Mouse (Mus musculus): ENCODE measurements around the gene Rabgap1.
A peak's percentile ranks its signal among the peaks of the same experiment; 100 is the strongest.
"Not testable (repeated sequence)": the region's sequence is repeated elsewhere in the genome, so short reads cannot be mapped to it uniquely, and the experiment has no call there.

Gene Rabgap1

DNA sequence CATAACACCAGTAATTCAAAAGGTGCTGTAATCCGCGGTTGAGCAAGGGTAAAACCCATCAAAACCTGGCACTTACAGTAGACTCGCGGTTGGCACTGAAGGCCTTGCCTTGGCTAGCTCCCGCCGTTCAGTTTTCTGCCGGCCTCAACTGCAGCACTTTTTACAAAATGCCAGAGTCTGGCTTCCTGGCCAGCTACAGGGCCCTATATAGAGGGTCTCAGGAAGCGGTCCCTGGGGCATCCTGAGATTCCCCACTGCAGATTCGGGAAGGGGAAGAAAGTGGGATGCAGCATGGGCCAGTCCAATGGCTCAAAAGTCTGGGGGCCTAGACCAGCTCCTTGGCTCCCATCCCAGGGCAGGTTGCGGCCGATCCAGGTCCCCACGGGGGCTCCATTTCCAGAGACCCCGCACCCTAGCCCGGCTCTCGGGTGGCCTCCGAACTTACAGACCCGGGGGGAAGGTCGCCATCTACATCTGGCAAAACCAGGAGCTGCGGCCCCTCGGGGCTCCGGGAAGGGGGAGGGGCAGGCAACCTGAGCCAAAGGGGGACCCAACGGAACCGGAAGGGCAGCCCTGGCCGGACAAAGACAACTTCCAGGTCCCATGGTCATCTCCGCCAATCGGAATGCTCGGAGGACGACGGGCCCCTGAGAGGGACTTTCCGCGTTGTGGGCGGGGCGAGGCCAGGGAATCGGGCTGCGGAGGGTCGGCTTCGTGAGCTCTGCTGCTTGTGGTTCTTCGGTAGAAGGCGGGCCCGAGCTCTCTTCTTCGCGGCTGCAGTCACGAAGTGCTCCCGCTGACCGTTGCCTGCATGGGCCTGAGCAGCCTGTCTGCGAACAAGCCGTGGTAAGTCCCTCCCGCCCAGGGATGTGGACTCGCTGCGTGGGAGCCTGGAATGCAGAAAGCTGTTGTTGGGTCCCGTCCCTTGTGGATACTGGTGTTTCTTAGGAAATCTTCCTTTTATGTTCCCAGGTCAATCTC, at the start of gene Rabgap1, which contains the start of the genes Zbtb26 and Zbtb6:
Rabgap1 (plus strand) TSS at position 669 of the 981 bp plus-strand sequence.
Zbtb26 (minus strand) TSS at position 525 of the 981 bp plus-strand sequence.
Zbtb6 (minus strand) TSS at position 561 of the 981 bp plus-strand sequence.
- peak; percentile 94 for DNase-seq

DNA sequence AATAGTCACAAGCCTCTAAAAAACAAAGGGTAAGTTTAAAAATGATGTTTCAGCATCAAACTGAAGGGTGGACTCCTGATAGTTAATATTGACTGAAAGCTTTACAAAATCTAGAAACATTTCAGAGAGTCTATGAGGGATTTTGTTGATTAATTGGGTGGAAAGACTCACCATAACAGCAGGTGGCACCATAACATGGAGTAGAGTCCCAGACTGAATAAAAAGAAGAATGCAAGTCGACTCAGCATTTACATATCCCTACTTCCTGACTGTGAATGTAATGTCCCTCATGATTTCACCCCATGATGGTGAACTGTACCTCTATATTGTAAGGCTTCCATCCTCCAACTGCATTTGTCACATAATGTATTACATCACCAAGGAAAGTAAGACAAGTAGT, 47.5 kb upstream of the Rabgap1 start:
- DNase-seq = no peak

DNA sequence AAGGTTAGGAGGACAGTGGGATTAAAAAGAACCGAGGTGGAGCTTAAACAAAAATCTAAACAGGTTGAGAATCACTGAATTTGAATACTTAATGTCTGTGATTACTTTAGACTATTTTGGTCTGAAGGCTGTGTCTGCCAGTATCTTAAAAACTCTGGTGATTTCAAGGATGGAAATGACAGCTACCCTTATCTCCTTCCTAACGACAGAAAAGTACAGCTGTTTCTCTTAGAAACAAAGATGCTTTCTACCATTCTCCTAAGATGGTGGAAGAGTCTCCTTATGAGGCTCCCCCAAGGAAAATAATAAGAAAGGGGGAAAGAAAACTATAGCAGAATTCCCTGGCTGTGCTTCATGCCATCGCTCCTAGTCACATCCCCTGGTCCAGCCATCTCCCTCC, 21.2 kb upstream of the Rabgap1 start:
- DNase-seq = no peak

DNA sequence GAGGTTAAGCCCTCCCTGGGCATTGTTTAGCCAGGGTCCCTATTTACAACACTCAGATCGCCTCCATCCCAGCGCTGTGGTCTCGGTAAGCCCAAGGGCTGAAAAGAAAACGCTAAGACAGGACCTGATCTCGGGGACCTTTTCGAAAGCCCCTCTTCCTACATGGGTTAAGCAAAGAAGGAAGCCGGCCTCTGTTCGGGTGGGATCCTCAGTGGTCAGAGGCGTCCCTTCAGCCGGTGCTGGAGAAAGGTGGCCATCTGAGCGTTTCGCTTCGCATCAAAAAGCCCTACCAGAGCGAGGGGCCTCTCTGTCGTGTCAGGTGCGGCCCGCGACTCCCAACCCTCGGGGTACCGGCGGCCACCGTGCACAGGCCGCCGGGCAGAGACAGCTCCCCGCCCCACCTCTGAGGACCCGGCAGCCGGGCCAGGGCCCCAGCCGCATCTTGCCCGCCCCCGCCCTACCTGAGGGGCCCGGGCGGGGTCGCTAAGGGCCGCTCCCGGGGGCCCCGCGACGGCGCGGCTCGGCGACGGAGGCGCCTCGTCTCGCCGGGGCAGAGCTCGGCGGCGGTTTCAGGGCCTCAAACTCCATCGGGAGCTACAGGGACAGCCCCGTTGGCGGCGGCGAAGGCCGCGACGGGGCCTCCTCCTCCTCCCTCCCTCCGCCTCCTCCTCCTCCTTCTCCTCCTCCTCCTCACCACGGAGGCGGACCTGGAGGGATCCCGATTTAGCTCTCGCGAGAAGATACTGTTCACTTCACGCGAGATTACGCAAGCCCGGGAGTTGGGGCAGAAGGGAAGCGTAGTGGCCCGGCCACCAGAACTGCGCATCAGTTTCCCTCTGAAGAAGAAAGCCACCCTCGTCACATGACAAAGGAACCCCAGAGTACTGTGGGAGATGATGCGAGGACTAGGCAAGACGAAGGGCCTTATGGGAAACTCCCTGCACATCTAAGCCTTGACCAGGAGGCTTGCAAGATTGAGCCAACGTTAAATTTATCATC, 20.5 kb upstream of the Rabgap1 start, which contains the start of gene Rc3h2:
Rc3h2 (minus strand) TSS at position 598 of the 999 bp plus-strand sequence.
- peak; percentile 96 for DNase-seq

DNA sequence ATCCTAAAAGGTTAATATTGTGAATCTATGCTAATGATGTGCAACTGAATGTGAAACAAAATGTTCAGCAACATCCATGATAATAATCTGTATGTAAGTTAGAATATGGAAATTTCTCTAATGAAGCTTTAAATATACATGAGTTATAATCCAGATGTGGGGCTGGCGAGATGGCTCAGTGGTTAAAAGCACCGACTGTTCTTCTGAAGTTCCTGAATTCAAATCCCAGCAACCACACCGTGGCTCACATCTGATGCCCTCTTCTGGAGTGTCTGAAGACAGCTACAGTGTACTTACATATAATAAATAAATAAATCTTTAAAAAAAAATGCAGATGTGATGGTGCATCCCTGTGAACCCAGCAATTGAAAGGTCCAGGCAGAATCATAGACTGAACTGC, 19.4 kb upstream of the Rabgap1 start:
- no peak for DNase-seq

DNA sequence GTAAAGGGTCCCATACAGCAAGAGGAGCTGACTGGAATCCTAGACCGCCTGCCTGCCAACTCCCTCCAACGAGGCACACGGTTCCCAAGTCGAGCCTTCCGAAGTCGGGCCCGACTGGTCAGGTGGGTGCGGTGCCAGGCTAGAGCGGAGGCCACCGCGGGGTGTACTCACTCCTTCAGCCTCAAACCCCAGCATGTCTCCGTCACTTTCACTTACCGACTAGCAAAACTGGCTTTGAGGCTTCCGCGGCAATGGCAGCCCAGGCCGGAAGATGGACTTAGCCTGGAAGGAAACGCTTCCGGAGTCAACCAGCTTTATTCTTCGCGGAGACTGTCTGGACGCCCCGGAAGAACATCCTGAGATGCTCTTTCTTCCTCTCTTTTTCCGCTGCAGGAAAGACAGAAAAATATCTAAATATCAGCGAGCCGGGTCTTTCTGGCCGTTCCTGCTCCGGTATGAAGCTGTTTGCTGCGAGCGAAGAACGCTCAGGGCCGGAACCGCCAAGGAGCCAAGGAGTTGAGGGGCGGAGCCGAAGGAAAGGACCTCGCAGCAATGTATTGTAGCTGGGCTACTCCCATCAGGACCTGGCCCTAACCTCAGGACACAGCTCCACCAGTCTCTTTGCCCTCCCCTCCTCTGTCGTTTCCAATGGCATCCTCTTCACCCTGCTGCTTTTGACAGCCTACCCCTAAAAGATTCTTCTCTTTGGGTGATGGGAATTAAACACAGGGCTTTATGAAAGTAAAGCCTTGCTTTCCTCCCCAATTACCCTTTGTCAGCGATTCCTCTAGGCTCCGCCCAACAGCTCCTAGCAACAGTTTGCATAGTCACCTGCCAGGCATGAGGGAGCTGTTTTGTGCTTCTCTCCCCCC, 12.2 kb upstream of the Rabgap1 start:
- DNase-seq = peak; percentile 82

DNA sequence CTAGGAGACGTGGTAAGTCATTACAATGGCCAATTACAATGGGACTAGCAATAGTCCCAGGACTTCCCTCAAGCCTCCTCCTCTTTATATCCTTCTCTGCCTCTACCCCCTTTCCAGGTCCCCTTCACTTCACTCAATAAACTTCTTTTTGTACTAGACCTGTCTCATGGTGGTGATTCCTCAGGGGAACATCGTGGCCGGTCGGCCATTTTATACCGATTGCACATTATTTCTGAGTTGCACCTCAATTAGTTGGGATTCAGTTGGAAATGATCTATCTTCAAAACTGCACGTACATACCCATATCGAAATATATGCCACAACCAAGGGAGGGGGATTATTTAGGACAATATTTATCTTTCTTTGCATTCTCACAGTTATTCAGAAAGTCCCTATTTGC, 11.5 kb upstream of the Rabgap1 start:
- no peak for DNase-seq

DNA sequence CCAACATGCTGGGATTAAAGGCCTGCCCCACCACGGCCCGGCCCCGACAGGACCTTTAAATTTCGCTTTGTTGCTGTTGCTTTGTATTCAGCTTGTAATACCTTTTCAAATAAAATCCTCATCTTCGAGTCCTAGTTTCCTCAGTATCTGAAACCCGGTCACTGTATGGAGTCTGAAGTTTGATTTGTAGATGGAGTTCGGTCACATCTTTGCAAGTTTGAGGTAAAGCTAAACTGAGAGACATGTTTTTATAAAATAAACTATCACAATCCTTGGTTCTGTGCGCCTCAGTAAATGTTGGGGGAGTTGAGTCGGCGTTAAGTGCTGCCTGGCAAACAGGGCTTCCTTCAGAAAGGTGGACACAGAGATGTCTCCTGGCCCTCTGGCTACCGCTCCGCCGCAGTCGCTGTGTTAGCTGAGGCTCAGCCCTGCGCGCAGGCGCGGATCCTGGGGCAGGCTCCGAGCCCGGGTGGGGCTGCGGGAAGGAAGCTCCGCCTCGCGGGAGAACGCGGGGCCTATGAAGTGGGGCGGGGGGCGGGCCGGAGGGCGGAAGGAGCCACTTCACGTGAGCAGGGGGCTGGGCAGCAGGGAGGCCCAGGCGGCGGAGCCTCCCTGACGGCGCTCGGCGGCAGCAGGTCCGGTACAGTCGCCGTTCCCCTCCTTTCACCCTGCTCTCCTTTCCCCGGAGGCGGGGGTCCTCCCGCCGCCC, 8.7 kb downstream of the Rabgap1 start:
- DNase-seq = peak; percentile 93

DNA sequence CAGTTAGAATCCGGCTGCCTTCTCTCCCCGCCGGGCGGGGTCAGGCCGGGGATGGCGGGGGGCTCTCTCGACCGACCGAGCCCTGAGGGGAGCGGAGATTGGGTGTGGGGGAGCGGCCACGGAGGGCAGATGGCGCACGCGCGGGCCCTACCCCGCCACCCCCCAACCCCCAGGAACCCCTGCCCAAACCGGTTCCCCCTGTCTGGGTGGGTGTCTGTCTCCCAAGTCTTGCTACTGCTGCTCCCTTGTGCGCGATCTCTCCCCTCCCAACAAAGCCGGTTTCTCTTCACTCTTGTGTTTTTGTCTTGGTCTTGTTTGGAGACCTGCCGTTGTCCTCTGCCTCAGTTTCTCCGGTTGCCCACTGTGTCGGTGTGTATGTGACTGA, 9.3 kb downstream of the Rabgap1 start:
- DNase-seq = no peak

DNA sequence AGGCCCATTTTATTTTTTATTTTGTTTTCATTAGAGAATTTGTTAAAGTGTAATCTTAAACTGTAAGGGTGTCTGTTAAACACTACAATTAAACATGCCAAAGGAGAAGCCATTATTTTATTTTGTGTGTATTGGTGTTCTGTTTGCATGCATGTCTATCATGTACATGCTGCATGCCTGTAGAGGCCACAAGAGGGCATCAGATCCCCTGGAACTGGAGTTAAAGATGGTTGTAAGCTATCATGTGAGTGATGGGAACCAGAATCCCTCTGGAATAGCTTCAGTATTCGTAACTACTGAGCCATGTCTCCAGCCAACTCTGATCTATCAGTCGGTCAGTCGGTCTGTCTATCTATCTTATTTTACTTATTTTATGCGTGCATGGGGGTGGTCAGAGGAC, 17.6 kb downstream of the Rabgap1 start:
- no peak for DNase-seq

DNA sequence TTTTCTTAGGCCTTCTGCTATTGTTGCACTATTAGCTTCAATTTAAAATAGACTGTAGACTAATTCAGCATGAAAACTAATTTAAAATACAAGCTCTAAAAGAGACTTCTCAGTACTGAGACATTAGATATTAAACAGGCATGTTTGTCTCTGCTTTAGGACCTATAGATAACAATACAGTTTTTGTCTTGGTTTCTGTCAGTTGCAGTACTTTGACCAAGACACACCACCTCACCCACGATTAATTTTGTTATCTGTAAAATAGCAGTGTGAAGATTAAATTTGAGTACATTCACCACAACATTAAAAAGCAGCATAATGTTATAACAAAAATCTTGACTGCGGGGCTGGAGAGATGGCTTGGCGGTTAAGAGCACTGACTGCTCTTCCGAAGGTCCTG, 23.2 kb downstream of the Rabgap1 start:
- no peak for DNase-seq

DNA sequence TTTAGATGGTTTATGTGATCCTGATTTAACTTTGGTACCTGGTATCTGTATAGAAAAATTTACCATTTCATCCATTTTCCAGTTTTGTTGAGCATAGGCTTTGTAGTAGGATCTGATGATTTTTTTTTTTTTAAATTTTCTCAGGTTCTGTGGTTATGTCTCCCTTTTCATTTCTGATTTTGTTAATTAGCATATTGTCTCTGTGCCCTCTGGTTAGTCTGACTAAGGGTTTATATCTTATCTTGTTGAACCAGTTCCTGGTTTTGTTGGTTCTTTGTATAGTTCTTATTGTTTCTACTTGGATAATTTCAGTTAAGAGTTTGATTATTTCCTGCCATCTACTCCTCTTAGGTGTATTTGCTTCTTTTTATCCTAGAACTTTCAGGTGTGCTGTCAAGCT, 36.5 kb downstream of the Rabgap1 start:
- DNase-seq = no peak

DNA sequence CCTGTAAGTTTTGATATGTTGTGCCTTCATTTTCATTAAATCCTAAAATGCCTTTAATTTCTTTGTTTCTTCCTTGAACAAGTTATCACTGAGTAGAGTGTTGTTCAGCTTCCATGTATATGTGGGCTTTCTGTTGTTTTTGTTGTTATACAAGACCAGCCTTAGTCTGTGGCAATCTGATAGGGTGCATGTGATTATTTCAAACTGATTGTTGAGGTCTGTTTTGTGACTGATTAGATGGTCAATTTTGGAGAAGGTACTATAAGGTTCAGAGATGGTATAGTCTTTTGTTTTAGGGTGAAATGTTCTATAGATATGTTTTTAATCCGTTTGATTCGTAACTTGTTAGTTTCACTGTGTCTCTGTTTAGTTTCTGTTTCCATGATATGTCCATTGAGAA, 37.0 kb downstream of the Rabgap1 start:
- DNase-seq = no peak

DNA sequence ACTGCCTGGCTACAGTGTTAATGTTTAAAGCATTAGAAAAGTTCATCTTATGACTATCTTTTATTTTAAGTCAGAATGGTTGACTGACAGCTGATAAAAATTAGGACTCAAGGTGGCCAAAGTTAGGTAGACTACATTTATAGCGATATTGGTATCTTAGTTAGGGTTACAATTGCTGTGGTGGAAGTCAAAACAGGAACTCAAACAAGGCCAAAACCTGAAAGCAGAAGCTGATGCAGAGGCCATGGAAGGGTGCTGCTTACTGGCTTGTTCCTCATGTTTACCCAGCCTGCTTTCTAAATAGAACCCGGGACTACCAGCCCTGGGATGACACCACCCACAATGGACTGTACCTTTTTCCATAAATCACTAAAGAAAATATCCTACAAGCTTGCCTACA, 41.1 kb downstream of the Rabgap1 start:
- DNase-seq = no peak

DNA sequence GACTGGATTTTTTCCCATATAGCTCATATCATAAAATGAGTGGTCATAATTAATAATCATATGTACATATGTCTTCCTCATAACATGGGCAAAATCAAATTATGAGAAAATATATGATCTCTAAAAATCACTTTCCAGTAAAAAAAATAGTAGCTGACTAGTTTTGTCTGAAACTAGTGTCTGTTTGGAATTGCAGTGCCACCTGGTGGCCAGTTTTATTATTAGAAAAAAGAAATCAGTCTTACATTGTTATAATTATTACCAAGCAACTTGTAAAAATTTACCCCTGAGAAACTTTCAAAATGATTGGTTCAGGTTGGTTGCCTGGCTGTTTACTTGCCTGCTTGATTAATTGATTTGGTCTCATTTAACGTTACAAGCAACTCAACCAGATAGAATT, 42.3 kb downstream of the Rabgap1 start:
- peak; percentile 54 for DNase-seq

DNA sequence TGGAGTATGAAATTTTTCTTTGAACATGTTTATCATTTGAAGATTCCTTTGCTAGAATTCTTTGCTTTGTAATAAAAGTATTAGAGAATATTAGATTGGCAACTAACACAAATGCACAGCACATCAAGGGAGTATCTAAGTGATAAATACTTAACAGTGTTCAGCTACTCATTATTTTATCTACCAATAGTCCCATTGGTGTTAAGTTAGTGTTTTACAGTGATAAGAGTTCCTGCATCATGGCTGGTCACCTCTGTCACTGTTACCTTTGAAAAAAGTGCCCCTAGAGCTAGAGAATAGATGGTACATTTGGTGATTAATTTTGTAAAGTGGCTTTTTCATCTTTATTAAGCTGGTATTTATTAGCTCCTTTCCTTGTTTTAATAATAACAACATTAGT, 43.3 kb downstream of the Rabgap1 start:
- no peak for DNase-seq

DNA sequence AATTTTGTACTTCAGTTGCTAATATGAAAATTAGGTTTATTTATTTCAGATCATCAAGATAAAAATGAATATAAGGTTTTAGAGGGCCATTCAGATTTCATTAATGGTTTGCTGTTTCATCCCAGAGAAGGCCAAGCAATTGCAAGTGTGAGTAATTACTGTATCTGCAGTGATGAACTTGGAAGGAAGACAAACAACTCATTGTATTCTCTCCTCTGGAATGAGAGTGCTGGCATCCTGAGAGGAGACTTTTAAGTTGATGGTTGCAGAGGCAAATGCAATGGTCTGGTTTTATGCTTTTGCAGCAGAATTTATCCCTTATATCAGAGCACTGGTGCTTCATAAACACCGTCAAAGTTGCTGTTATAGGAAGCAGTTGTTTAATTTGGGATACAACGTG, 45.9 kb downstream of the Rabgap1 start:
- no peak for DNase-seq

DNA sequence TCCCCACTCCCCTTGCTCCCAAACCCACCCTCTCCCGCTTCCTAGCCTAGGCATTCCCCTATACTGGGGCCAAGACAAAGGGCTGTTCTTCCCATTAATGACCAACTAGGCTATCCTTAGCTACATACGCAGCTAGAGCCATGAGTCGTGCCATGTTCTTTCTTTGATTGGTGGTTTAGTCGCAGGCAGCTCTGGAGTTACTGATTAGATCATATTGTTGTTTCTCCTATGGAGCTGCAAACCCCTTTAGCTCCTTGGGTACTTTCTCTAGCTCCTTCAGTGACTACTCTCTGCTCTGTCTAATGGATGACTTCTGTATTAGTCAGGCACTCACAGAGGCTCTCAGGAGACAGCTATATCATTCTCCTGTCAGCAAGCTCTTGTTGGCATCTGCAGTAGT, 54.2 kb downstream of the Rabgap1 start:
- no peak for DNase-seq

DNA sequence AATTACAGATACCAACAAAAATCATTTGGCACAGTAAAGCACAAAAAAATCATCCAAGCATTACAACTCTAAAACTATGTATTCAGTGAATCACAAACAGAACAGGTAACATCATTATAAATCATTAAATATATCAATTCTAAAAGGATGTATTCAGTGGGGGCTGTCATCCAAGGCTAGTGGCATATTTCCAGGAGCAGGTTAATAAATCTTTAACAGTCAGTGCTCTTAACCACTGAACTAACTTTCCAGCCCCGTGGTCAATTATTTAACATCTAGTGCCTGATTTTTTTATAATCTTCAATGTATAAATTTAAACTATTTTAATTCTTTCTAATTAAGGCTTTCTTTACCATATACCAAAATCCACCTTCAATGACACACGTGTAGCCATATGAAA, 62.8 kb downstream of the Rabgap1 start:
- not testable (repeated sequence) for DNase-seq

DNA sequence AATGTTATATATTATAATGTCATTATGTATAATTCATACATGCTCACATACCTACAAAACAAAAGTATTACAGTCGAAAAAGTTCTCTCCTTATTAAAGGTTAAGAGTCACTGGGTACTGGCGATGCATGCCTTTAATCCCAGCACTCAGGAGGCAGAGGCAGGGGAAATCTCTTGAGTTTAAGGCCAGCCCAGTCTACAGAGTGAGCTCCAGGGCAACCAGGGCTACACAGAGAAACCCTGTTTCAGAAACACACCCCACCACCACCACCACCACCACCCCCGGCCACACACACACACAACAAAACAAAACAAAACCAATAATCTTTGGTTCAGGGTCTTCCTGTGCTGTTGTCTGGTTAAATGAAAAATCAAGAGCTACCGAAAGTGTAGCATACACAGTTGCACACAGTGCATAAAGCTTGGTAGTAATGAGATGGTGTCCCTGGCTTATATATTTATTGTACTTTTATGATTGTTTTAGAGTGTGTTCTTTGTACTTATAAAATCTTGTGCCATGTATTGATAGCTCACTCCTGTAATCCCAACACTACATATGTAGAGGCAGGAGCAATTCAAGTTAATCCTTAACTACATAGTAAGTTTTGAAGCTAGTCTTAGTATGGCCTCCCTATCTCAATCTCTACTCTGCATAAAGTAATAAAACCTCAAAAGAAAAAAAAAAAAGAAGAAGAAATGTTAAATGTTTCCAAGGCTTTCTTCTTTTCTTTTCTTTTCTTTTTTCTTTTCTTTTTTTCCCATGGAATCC, 68.2 kb downstream of the Rabgap1 start:
- DNase-seq = no peak
